Mouse (Mus musculus) right cerebral cortex, postnatal 36 days (tissue): ENCODE data around the gene Trmt13.
A peak's percentile ranks its signal among the peaks of the same experiment; 100 is the strongest.
"Not testable (repeated sequence)": the region's sequence is repeated elsewhere in the genome, so short reads cannot be mapped to it uniquely, and the experiment has no call there.

Experiments used
- DNase-seq, 2 experiments: peaks; one replicate each; pipeline ENCODE4 v3.0.0; 2022; ENCODE audit warnings: low spot score in 2 of 2, mixed read lengths in 1 of 2

The Trmt13 gene

GRCm38 (mm10) chr3:116614295-116614892 lies at the start of gene Trmt13:
Gene Trmt13, minus strand, starts transcription at chr3:116614587.
- DNase-seq, result no peak

- DNase-seq, result peak; percentile 96
These were observed 48.1 kb upstream of the Trmt13 start, which contains the start of gene Mfsd14a for GRCm38 (mm10) chr3:116662463-116662863. Gene Mfsd14a, minus strand, starts transcription at chr3:116662677.

GRCm38 (mm10) chr3:116661870-116662414 lies 47.6 kb upstream of the Trmt13 start:
- peak in 1 of 2 experiments; percentile 19 for DNase-seq

GRCm38 (mm10) chr3:116661288-116661869 lies 47.0 kb upstream of the Trmt13 start:
- no peak for DNase-seq

GRCm38 (mm10) chr3:116659856-116660430 lies 45.6 kb upstream of the Trmt13 start:
- DNase-seq, result no peak

GRCm38 (mm10) chr3:116658928-116659565 lies 44.7 kb upstream of the Trmt13 start:
- DNase-seq, result no peak

GRCm38 (mm10) chr3:116656184-116656965 lies 42.0 kb upstream of the Trmt13 start:
- DNase-seq, result no peak

GRCm38 (mm10) chr3:116654051-116654450 lies 39.7 kb upstream of the Trmt13 start:
- not testable (repeated sequence) for DNase-seq

- no peak for DNase-seq
These were observed 39.0 kb upstream of the Trmt13 start for GRCm38 (mm10) chr3:116653278-116653945.

GRCm38 (mm10) chr3:116652033-116652446 lies 37.7 kb upstream of the Trmt13 start:
- no peak for DNase-seq

- peak in 1 of 2 experiments; percentile 28 for DNase-seq
These were observed 36.3 kb upstream of the Trmt13 start for GRCm38 (mm10) chr3:116650698-116651097.

GRCm38 (mm10) chr3:116648805-116649204 lies 34.4 kb upstream of the Trmt13 start:
- DNase-seq, result no peak

GRCm38 (mm10) chr3:116646387-116646786 lies 32.0 kb upstream of the Trmt13 start:
- no peak for DNase-seq

GRCm38 (mm10) chr3:116642373-116642772 lies 28.0 kb upstream of the Trmt13 start:
- DNase-seq, result no peak

GRCm38 (mm10) chr3:116641811-116642371 lies 27.5 kb upstream of the Trmt13 start:
- no peak for DNase-seq

GRCm38 (mm10) chr3:116640024-116640423 lies 25.6 kb upstream of the Trmt13 start:
- DNase-seq, result no peak

- no peak for DNase-seq
These were observed 24.2 kb upstream of the Trmt13 start for GRCm38 (mm10) chr3:116638572-116638971.

GRCm38 (mm10) chr3:116637693-116638476 lies 23.5 kb upstream of the Trmt13 start:
- DNase-seq, result no peak

GRCm38 (mm10) chr3:116635799-116636198 lies 21.4 kb upstream of the Trmt13 start:
- DNase-seq, result no peak

- DNase-seq, result no peak
These were observed 20.5 kb upstream of the Trmt13 start for GRCm38 (mm10) chr3:116634853-116635252.
